Mouse (Mus musculus) embryonic facial prominence, embryonic 13.5 days (tissue): ENCODE results near the gene Atp6v1a. TPM values are rescaled to one million over a fixed set of nuclear protein-coding genes. Genes with fewer than 3 reads are reported as not detected.

Source experiments
- ATAC-seq: fragments of 200-750 bp; cut with Nextera tagmentation; 2 replicates; pipeline ENCODE4 v1.8.0; 2017; ENCODE audit warnings: low read depth; ENCODE audit not compliant: insufficient number of reproducible peaks, insufficient read depth, low FRiP score, low TSS enrichment
- H3K27ac ChIP-seq: fragments of 300-500 bp; sonication (generic); 2 replicates; pipeline ENCODE4 v1.5.1; 2015; ENCODE audit warnings: moderate library complexity, mild to moderate bottlenecking, inconsistent platforms
- H3K27me3 ChIP-seq: fragments of 300-500 bp; sonication (generic); 2 replicates; pipeline ENCODE4 v1.6.1; 2015; ENCODE audit warnings: mild to moderate bottlenecking, inconsistent platforms
- H3K36me3 ChIP-seq: fragments of 300-500 bp; sonication (generic); 2 replicates; pipeline ENCODE4 v1.6.1; 2015; ENCODE audit warnings: mild to moderate bottlenecking, inconsistent platforms
- H3K4me1 ChIP-seq: fragments of 300-500 bp; sonication (generic); 2 replicates; pipeline ENCODE4 v1.6.1; 2015; ENCODE audit warnings: inconsistent platforms
- H3K4me2 ChIP-seq: fragments of 300-500 bp; sonication (generic); 2 replicates; pipeline ENCODE4 v1.6.1; 2015; ENCODE audit warnings: moderate library complexity, mild to moderate bottlenecking, inconsistent platforms
- H3K4me3 ChIP-seq: fragments of 300-500 bp; sonication (generic); 2 replicates; pipeline ENCODE4 v1.5.1; 2015; ENCODE audit warnings: mild to moderate bottlenecking, inconsistent platforms
- H3K9ac ChIP-seq: fragments of 300-500 bp; sonication (generic); 2 replicates; pipeline ENCODE4 v1.6.1; 2015; ENCODE audit warnings: mild to moderate bottlenecking, inconsistent platforms
- H3K9me3 ChIP-seq: fragments of 300-500 bp; sonication (generic); 2 replicates; pipeline ENCODE4 v1.6.1; 2016; ENCODE audit warnings: inconsistent platforms
- WGBS: fragments of 180-500 bp; shearing (Covaris S2); methylation state at CpG from one replicate; pipeline ENCODE4 v1.1.7; 2015; ENCODE audit warnings: mixed read lengths; 5-methylcytosine and 5-hydroxymethylcytosine counted together
- polyA plus RNA-seq: library from polyadenylated mRNA; unstranded; fragments of >200 nt; fragmentation: Nextera tagmentation; extraction: Ambion mirVana; gene quantifications from 2 replicates; pipeline ENCODE4 v1.2.1, GENCODE M21; 2015

Gene Atp6v1a
- polyA plus RNA-seq, 1 experiment from 2014 or later = 40.3 TPM

DNA sequence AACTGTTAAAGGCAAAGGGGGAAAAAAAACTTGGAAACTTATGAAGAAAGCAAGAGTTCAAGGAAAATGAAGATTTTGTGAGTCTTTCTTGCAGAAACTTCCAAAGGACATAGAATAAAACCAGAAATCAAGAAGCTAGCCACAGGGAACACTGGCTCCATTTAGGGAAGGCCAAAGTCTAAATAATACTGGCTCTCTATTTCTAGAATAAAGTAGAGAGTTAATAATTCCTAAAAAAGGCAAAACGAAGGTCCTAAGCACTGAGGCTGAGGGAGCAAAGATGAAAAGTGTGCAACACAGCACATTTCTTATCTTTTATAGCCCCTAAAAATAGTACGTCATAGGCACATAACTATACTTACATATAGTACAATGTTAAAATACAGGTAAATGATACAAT lies 34.3 kb downstream of the Atp6v1a start:
- Histone ChIP-seq H3K9me3 (no peaks in the 10 kb centered on the region), H3K27ac (no peak overlapping the region), H3K4me2 (no peak overlapping the region), H3K27me3 (no peaks in the 10 kb centered on the region), H3K36me3 (peaks cover 73% of the 10 kb centered on the region), H3K4me1 (no peaks in the 10 kb centered on the region), H3K4me3 (no peak overlapping the region), H3K9ac (no peak overlapping the region)
- WGBS = 86% methylated on average over 2 of the region's 2 CpGs
- no peak for ATAC-seq

DNA sequence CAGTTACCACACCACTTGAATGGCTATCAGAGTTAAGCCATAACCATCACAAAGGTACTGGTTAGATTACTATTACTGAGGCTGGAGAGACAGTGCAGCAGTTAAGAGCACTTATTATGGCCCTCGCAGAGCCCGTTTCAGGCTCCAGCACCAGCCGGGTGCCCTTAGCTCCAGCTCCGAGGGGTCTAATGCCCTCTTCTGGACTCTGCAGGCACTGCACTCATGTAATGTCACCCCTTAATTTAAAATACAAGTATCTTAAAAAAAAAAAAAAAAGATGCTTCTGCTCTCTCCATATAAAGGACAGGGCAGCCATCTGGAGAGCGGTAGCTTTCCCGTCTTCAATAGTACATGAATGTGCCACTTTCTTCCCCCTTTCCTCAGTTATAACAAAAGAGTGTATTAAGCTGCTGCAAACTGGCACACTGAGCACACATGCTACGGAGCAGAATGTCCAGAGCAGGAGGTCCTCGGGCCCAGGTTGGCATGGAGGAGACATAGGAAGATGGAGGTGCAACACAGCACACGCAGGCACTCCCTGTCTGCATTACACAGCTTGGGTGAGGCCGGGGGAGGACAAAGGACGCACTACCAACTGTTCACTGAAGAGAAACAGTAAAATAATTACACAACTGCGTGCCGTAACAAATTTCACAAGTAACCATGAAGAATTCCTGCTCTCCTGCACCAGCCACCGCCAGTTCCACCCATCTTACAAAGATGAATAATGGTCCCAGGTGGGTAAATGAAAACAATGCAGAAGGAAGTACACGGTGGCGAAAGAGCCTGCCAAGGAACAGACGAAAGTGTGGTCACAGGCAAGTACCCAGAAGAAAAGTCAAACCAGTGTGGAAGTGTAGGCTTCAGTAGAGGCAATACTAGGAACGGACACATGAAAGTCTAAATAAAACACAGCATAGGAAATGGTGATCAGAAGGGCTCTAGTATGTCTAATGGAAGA lies 35.4 kb downstream of the Atp6v1a start:
- H3K4me3 ChIP-seq = no peak overlapping the region
- H3K36me3 ChIP-seq = peaks cover 72% of the 10 kb centered on the region
- H3K27ac ChIP-seq = peak overlapping the region; percentile 55; the same call in 1 of the 2 replicates
- H3K9me3 ChIP-seq = no peaks in the 10 kb centered on the region
- no peaks in the 10 kb centered on the region for H3K4me1 ChIP-seq
- H3K27me3 ChIP-seq = no peaks in the 10 kb centered on the region
- ATAC-seq = no peak
- WGBS = 78% methylated on average over 18 of the region's 18 CpGs
- no peak overlapping the region for H3K4me2 ChIP-seq
- H3K9ac ChIP-seq = no peak overlapping the region

DNA sequence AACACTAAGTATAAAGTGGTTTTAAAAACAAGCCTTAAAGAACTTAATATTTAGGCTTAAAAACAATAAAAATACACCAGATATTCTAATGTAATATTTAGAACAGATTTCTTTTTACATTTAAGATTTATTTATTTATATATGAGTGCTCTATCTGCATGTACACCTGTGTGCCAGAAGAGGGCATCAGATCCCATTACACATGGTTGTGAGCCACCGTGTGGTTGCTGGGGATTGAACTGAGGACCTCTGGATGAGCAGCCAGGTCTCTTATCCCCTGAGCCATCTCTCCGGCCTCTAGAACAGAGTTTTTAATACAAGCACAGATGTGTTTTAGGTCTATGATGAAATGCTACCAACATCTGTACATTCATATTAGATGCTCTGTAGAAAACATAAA lies 36.6 kb downstream of the Atp6v1a start:
- Histone ChIP-seq H3K4me3 (no peak overlapping the region), H3K9ac (no peak overlapping the region), H3K4me2 (no peak overlapping the region), H3K9me3 (no peaks in the 10 kb centered on the region), H3K27me3 (no peaks in the 10 kb centered on the region), H3K27ac (no peak overlapping the region), H3K4me1 (peaks cover 4% of the 10 kb centered on the region; the same call in 1 of the 2 replicates), H3K36me3 (peaks cover 72% of the 10 kb centered on the region)
- 95% methylated on average over 2 of the region's 2 CpGs for WGBS
- ATAC-seq = no peak

DNA sequence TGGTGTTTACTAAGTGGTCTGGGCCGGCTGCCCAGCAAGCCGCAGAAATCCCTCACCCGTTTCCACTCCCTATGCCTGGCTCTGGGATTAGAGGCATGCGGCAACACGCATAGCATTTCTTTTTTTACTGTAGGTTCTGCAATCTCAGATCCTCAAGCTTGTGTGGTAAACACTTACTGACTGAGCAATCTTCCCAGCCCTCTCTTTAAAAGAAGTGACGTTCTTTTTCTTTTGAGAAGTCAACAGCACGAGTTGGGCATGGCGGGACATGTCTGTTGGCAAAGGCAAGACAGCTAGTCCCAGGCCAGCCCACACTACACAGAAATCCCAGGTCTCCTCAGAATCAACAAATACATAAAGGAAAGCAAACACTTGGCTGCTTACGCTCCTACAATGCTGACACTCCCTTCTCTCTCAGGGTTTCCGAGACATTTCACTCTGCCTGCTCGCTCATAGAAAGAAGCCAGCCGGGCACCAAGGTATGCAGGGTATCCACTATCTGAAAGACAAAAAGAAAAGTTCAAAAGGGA lies 38.3 kb downstream of the Atp6v1a start:
- no peak overlapping the region for H3K4me2 ChIP-seq
- H3K36me3 ChIP-seq = peaks cover 70% of the 10 kb centered on the region
- H3K9ac ChIP-seq = no peak overlapping the region
- H3K9me3 ChIP-seq = no peaks in the 10 kb centered on the region
- no peaks in the 10 kb centered on the region for H3K27me3 ChIP-seq
- ATAC-seq = no peak; the same call in 1 of the 2 replicates
- no peak overlapping the region for H3K4me3 ChIP-seq
- WGBS = 80% methylated on average over 12 of the region's 12 CpGs
- peaks cover 4% of the 10 kb centered on the region; the same call in 1 of the 2 replicates for H3K4me1 ChIP-seq
- no peak overlapping the region for H3K27ac ChIP-seq

DNA sequence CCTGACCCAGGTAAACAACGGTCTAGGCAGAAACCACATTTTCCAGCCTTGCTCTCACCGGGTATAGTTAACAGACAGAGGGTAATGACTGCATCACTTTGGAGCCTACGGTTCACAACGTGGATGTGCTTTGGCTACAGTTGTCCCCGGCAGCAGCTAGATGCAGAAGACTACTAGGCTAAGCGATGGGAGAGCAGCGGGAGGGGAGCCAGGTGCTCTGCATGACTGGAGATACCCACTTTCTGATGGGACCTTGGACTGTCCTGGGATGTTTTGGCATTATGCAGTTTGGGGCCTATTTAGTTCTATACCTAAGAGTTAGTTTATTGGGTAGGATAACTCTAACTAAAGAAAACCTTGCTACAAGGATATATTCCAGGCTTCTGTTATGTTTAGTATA lies 40.1 kb downstream of the Atp6v1a start:
- Histone ChIP-seq H3K4me1 (peaks cover 4% of the 10 kb centered on the region; the same call in 1 of the 2 replicates), H3K4me3 (no peak overlapping the region), H3K36me3 (peaks cover 84% of the 10 kb centered on the region), H3K27ac (no peak overlapping the region), H3K9me3 (no peaks in the 10 kb centered on the region), H3K27me3 (no peaks in the 10 kb centered on the region), H3K9ac (no peak overlapping the region), H3K4me2 (no peak overlapping the region)
- WGBS = 84% methylated on average over 7 of the region's 7 CpGs
- ATAC-seq = no peak

DNA sequence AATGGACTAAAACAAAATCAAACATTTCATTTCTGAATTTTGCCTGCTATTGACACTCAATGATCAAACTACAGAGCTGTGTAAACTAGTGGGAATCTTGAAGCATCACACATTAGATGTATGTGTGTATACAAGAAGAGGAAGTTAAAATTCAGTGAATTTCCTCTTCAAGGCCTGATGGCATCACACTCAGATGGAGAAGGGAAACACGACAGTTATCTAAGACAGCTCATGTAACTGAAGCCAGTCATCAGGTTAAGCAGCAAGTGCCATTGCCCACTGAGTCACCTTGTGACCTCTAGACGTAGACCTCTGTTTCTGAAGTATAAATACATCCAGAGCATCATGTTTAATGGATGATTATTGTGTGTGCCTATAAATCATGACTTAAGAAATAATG lies 51.9 kb downstream of the Atp6v1a start:
- no peak for ATAC-seq
- peaks cover 78% of the 10 kb centered on the region for H3K36me3 ChIP-seq

DNA sequence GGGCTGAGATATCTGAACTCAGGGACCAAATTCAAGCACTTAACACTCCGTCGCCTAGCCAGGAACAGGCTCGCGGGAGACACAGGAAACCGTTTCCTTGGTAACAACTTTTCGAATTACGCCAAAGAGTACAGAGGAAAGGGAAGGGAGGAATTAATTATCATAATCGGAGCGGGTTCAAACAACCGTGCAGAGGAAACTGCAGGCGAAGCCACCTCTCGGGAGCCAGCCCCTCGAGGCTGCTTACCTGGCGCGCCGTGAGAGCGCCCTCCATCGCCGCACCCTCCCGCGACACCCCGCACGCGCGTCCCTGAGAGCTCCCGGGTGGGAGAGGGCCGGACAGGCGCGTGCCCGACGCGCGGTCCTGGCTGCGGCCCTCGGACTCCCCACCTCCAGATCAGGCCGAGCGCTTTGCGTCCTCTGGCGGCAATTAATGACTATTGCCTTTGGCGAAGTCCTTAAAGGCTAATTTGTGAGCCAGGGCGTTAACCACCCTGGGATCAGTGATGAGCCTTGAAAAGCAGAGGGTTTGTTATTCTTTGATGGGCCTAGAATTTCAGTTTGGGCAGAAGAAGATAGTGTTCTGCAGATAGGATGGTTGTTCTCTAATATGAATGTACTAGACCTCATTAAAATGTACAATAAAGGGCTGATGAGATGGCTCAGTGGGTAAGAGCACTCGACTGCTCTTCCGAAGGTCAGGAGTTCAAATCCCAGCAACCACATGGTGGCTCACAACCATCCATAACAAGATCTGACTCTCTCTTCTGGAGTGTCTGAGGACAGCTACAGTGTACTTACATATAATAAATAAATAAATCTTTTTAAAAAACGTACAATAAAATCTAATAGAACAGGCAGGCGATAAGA lies 76.2 kb downstream of the Atp6v1a start, which contains the start of gene Gramd1c:
Gene Gramd1c, minus strand, starts transcription at position 321 of the 870 bp plus-strand sequence.
- Histone ChIP-seq H3K4me2 (peak within 1 kb of the TSS; percentile 67), H3K9ac (peak within 1 kb of the TSS; percentile 74), H3K36me3 (no peaks in the 10 kb centered on the region), H3K27ac (peak within 1 kb of the TSS; percentile 52; the same call in 1 of the 2 replicates), H3K27me3 (no peaks in the 10 kb centered on the region; the same call in 1 of the 2 replicates), H3K4me3 (peak within 1 kb of the TSS; percentile 61), H3K4me1 (peaks cover 4% of the 10 kb centered on the region; the same call in 1 of the 2 replicates), H3K9me3 (no peaks in the 10 kb centered on the region)
- peak; percentile 79 for ATAC-seq
- 7% methylated on average over 45 of the region's 45 CpGs for WGBS

More for the DNA sequence above, 51.9 kb downstream of the Atp6v1a start:
- H3K4me2 ChIP-seq = no peak overlapping the region
- H3K4me1 ChIP-seq = no peaks in the 10 kb centered on the region
- WGBS = 78% methylated on average over 2 of the region's 2 CpGs
- no peak overlapping the region for H3K4me3 ChIP-seq
- no peaks in the 10 kb centered on the region for H3K27me3 ChIP-seq
- no peak overlapping the region for H3K27ac ChIP-seq
- 0 out of 2 replicates have a peak, but pooled peaks cover 4% of the 10 kb centered on the region for H3K9me3 ChIP-seq
- no peak overlapping the region for H3K9ac ChIP-seq

DNA sequence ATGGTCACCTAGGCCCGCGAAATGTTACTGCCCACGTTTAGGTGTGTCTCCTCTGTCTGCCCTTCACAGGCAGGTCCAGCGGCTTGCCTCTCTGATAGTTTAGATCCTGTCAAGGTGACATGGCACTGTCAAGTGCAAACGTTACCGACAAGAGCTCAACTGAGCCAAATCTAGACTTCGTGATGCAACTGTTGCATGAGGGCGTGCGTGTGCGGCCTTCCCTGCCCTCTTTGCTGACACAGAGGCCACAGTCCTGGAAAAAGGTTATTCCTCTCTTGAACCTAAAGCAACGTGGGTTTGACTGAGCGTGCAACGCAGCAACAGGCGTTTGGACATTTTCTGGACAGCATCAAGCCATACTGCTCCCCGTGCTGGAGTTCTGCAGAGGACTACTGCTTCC lies 78.2 kb downstream of the Atp6v1a start:
- 91% methylated on average over 15 of the region's 15 CpGs for WGBS
- ATAC-seq = no peak
- H3K27ac ChIP-seq = no peak overlapping the region

DNA sequence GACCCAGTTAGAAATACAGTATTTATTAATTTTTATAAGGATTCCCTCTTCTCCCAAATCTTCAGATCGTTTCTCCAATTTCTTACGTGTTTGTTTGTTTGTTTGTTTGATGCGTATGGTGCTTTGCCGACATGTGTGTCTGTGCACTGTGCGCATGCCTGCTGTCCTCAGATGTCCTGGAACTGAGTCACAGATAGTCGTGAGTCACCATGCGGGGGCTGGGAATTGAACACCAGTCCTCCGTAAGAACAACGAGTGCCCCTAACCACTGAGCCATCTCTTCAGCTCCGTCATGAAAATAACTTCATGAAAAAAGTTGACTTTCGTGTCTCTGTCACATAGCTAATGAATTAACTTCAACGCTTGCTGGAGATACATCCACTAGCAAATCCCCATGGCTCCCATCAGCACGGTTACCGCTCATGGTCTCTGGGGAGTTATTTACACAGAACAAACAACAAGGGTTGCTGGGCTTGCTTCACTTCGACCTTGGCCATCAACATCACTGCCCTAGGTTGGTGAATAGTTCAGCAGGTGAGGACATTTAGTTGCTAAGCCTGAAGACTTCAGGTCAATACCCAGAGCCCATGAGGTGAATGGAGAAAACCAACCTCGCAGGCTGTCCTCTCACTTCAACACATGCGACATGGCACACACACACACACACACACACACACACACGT lies 78.8 kb downstream of the Atp6v1a start:
- Histone ChIP-seq H3K27ac (no peak overlapping the region), H3K9ac (no peak overlapping the region), H3K4me3 (no peak overlapping the region), H3K4me1 (peaks cover 5% of the 10 kb centered on the region; the same call in 1 of the 2 replicates), H3K27me3 (no peaks in the 10 kb centered on the region; the same call in 1 of the 2 replicates), H3K36me3 (no peaks in the 10 kb centered on the region), H3K9me3 (no peaks in the 10 kb centered on the region), H3K4me2 (no peak overlapping the region)
- no peak for ATAC-seq
- 94% methylated on average over 18 of the region's 18 CpGs for WGBS

More for the DNA sequence above, 78.2 kb downstream of the Atp6v1a start:
- Histone ChIP-seq H3K36me3 (no peaks in the 10 kb centered on the region), H3K9ac (no peak overlapping the region), H3K4me1 (peaks cover 5% of the 10 kb centered on the region; the same call in 1 of the 2 replicates), H3K27me3 (no peaks in the 10 kb centered on the region; the same call in 1 of the 2 replicates), H3K4me2 (no peak overlapping the region), H3K4me3 (no peak overlapping the region), H3K9me3 (no peaks in the 10 kb centered on the region)

DNA sequence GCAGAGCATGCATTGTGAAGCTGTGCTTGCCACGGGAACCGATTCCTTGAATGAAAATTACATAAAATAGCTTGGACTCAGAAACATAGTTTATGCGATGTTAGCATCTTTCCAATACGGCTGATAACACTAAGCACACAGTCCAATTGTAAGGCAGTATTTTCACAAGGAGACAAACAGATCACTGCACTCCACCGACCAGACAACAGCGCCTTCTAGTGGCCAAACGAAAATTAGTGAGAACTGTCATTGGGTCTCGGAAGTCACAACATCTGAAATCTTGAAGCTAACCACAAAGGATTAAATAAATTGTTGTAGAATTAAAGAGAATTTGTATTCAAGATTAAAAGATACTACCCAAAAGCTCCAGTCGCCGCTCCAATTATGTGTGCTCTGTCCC lies 80.8 kb downstream of the Atp6v1a start:
- no peak overlapping the region for H3K9ac ChIP-seq
- ATAC-seq = no peak
- H3K4me2 ChIP-seq = no peak overlapping the region
- peaks cover 13% of the 10 kb centered on the region for H3K4me1 ChIP-seq
- no peak overlapping the region for H3K27ac ChIP-seq
- no peaks in the 10 kb centered on the region for H3K36me3 ChIP-seq
- WGBS = 22% methylated on average over 10 of the region's 10 CpGs
- H3K4me3 ChIP-seq = no peak overlapping the region
- no peaks in the 10 kb centered on the region for H3K27me3 ChIP-seq
- no peaks in the 10 kb centered on the region for H3K9me3 ChIP-seq
